Mouse (Mus musculus) intestine, embryonic 15.5 days (tissue): ENCODE measurements around the gene Trmt112. TPM values are rescaled to one million over a fixed set of nuclear protein-coding genes. Genes with fewer than 3 reads are reported as not detected.

Experiments
- ATAC-seq: fragments of 200-750 bp; cut with Nextera tagmentation; 2 replicates; pipeline ENCODE4 v1.8.0; 2017; ENCODE audit warnings: moderate TSS enrichment, moderate library complexity
- H3K27ac ChIP-seq: fragments of 300-500 bp; sonication (generic); 2 replicates; pipeline ENCODE4 v1.5.1; 2015; ENCODE audit warnings: mild to moderate bottlenecking, inconsistent platforms
- H3K27me3 ChIP-seq: fragments of 300-500 bp; sonication (generic); replicated peaks from 2 replicates; pipeline ENCODE4 v1.6.1; 2015; ENCODE audit warnings: inconsistent platforms
- H3K36me3 ChIP-seq: fragments of 300-500 bp; sonication (generic); 2 replicates; pipeline ENCODE4 v1.6.1; 2015; ENCODE audit warnings: inconsistent platforms
- H3K4me1 ChIP-seq: fragments of 300-500 bp; sonication (generic); replicated peaks from 2 replicates; pipeline ENCODE4 v1.6.1; 2015; ENCODE audit warnings: inconsistent platforms
- H3K4me2 ChIP-seq: fragments of 300-500 bp; sonication (generic); replicated peaks from 2 replicates; pipeline ENCODE4 v1.6.1; 2015; ENCODE audit warnings: mild to moderate bottlenecking, inconsistent platforms
- H3K4me3 ChIP-seq: fragments of 300-500 bp; sonication (generic); replicated peaks from 2 replicates; pipeline ENCODE4 v1.5.1; 2015; ENCODE audit warnings: inconsistent platforms
- H3K9ac ChIP-seq: fragments of 300-500 bp; sonication (generic); 2 replicates; pipeline ENCODE4 v1.6.1; 2015; ENCODE audit warnings: inconsistent platforms
- H3K9me3 ChIP-seq: fragments of 300-500 bp; sonication (generic); 2 replicates; pipeline ENCODE4 v1.6.1; 2016; ENCODE audit warnings: inconsistent platforms
- WGBS: fragments of 180-500 bp; shearing (Covaris S2); methylation state at CpG from one replicate; pipeline ENCODE4 v1.1.7; 2015; 5-methylcytosine and 5-hydroxymethylcytosine counted together
- polyA plus RNA-seq: library from polyadenylated mRNA; unstranded; fragments of >200 nt; fragmentation: Nextera tagmentation; extraction: Ambion mirVana; gene quantifications from 2 replicates; pipeline ENCODE4 v1.2.1, GENCODE M21; 2015

Trmt112 gene
- polyA plus RNA-seq, 1 experiment from 2014 or later: 124 TPM

- Histone ChIP-seq H3K4me2 (no peak overlapping the region), H3K36me3 (no peaks in the 10 kb centered on the region), H3K9ac (no peak overlapping the region), H3K4me3 (no peak overlapping the region), H3K27ac (no peak overlapping the region), H3K27me3 (no peaks in the 10 kb centered on the region), H3K9me3 (no peaks in the 10 kb centered on the region), H3K4me1 (peaks cover 22% of the 10 kb centered on the region)
- 91% methylated on average over 6 of the region's 6 CpGs for WGBS
- ATAC-seq: no peak
Observed at GRCm38 (mm10) chr19:6943709-6944108, 34.2 kb downstream of the Trmt112 start.

- no peak for ATAC-seq
- peaks cover 32% of the 10 kb centered on the region for H3K4me1 ChIP-seq
- H3K9ac ChIP-seq: no peak overlapping the region
- no peak overlapping the region for H3K27ac ChIP-seq
- H3K9me3 ChIP-seq: no peaks in the 10 kb centered on the region
- H3K4me2 ChIP-seq: no peak overlapping the region
- no peak overlapping the region for H3K4me3 ChIP-seq
- no peaks in the 10 kb centered on the region; the same call in 1 of the 2 replicates for H3K36me3 ChIP-seq
- WGBS: 56% methylated on average over 4 of the region's 4 CpGs
- no peaks in the 10 kb centered on the region for H3K27me3 ChIP-seq
Observed at GRCm38 (mm10) chr19:6947742-6948141, 38.2 kb downstream of the Trmt112 start.

- no peak overlapping the region for H3K4me3 ChIP-seq
- ATAC-seq: no peak
- no peaks in the 10 kb centered on the region for H3K27me3 ChIP-seq
- 83% methylated on average over 4 of the region's 4 CpGs for WGBS
- H3K9ac ChIP-seq: no peak overlapping the region
- H3K4me1 ChIP-seq: peaks cover 34% of the 10 kb centered on the region
- H3K27ac ChIP-seq: no peak overlapping the region
- H3K4me2 ChIP-seq: no peak overlapping the region
- H3K9me3 ChIP-seq: no peaks in the 10 kb centered on the region
- H3K36me3 ChIP-seq: no peaks in the 10 kb centered on the region; the same call in 1 of the 2 replicates
Observed at GRCm38 (mm10) chr19:6948186-6948585, 38.7 kb downstream of the Trmt112 start.

- Histone ChIP-seq H3K36me3 (peaks cover 6% of the 10 kb centered on the region), H3K27ac (peak overlapping the region; percentile 97), H3K4me3 (peak overlapping the region; percentile 55; the same call in 1 of the 2 replicates), H3K4me1 (peaks cover 36% of the 10 kb centered on the region), H3K27me3 (no peaks in the 10 kb centered on the region), H3K9ac (peak overlapping the region; percentile 31; the same call in 1 of the 2 replicates), H3K9me3 (no peaks in the 10 kb centered on the region), H3K4me2 (peak overlapping the region; percentile 88)
- ATAC-seq: no peak
- WGBS: 81% methylated on average over 5 of the region's 5 CpGs
Observed at GRCm38 (mm10) chr19:6949532-6949931, 40.0 kb downstream of the Trmt112 start.

- Histone ChIP-seq H3K9me3 (no peaks in the 10 kb centered on the region), H3K4me3 (peak overlapping the region; percentile 55), H3K27me3 (no peaks in the 10 kb centered on the region), H3K4me1 (peaks cover 36% of the 10 kb centered on the region), H3K9ac (peak overlapping the region; percentile 74; the same call in 1 of the 2 replicates), H3K4me2 (peak overlapping the region; percentile 88), H3K27ac (peak overlapping the region; percentile 97), H3K36me3 (peaks cover 11% of the 10 kb centered on the region)
- 50% methylated on average over 5 of the region's 5 CpGs for WGBS
- ATAC-seq: no peak
Observed at GRCm38 (mm10) chr19:6949951-6950350, 40.5 kb downstream of the Trmt112 start.

- Histone ChIP-seq H3K4me2 (peak overlapping the region; percentile 88), H3K4me1 (peaks cover 36% of the 10 kb centered on the region), H3K9ac (peak overlapping the region; percentile 74), H3K9me3 (no peaks in the 10 kb centered on the region), H3K4me3 (peak overlapping the region; percentile 55), H3K27me3 (no peaks in the 10 kb centered on the region), H3K27ac (peak overlapping the region; percentile 97), H3K36me3 (peaks cover 18% of the 10 kb centered on the region)
- ATAC-seq: peak; percentile 16
- WGBS: under 1% methylated on average over 28 of the region's 28 CpGs
Observed at GRCm38 (mm10) chr19:6950613-6951153, 41.2 kb downstream of the Trmt112 start.

- Histone ChIP-seq H3K4me2 (peak overlapping the region; percentile 88), H3K36me3 (peaks cover 22% of the 10 kb centered on the region), H3K9me3 (no peaks in the 10 kb centered on the region), H3K4me1 (peaks cover 36% of the 10 kb centered on the region), H3K27me3 (no peaks in the 10 kb centered on the region), H3K4me3 (peak overlapping the region; percentile 55), H3K9ac (peak overlapping the region; percentile 74), H3K27ac (peak overlapping the region; percentile 97)
- ATAC-seq: peak; percentile 78
- under 1% methylated on average over 35 of the region's 35 CpGs for WGBS
Observed at GRCm38 (mm10) chr19:6951381-6951968, 42.0 kb downstream of the Trmt112 start.

- Histone ChIP-seq H3K9ac (peak overlapping the region; percentile 68), H3K27ac (peak overlapping the region; percentile 97), H3K36me3 (peaks cover 28% of the 10 kb centered on the region), H3K9me3 (no peaks in the 10 kb centered on the region), H3K27me3 (no peaks in the 10 kb centered on the region), H3K4me2 (peak overlapping the region; percentile 88), H3K4me1 (peaks cover 36% of the 10 kb centered on the region), H3K4me3 (peak overlapping the region; percentile 55)
- ATAC-seq: peak; percentile 57
- WGBS: 1% methylated on average over 31 of the region's 31 CpGs
Observed at GRCm38 (mm10) chr19:6951994-6952711, 42.7 kb downstream of the Trmt112 start.

GRCm38 (mm10) chr19:6952712-6953037, 43.2 kb downstream of the Trmt112 start:
- H3K4me3 ChIP-seq: peak overlapping the region; percentile 55
- peak; percentile 7; the same call in 1 of the 2 replicates for ATAC-seq
- no peaks in the 10 kb centered on the region for H3K9me3 ChIP-seq
- H3K4me2 ChIP-seq: peak overlapping the region; percentile 88
- peak overlapping the region; percentile 68 for H3K9ac ChIP-seq
- H3K4me1 ChIP-seq: peaks cover 36% of the 10 kb centered on the region
- peaks cover 34% of the 10 kb centered on the region for H3K36me3 ChIP-seq
- no peaks in the 10 kb centered on the region for H3K27me3 ChIP-seq
- peak overlapping the region; percentile 97 for H3K27ac ChIP-seq
- WGBS: 8% methylated on average over 3 of the region's 3 CpGs

GRCm38 (mm10) chr19:6954046-6954445, 44.5 kb downstream of the Trmt112 start:
- ATAC-seq: no peak
- Histone ChIP-seq H3K36me3 (peaks cover 46% of the 10 kb centered on the region), H3K4me2 (0 out of 2 replicates have a peak overlapping the region, but pooled peaks have one; percentile 3), H3K4me1 (peaks cover 32% of the 10 kb centered on the region), H3K9me3 (no peaks in the 10 kb centered on the region), H3K27ac (peak overlapping the region; percentile 36; the same call in 1 of the 2 replicates), H3K9ac (no peak overlapping the region), H3K4me3 (no peak overlapping the region), H3K27me3 (no peaks in the 10 kb centered on the region)
- 45% methylated on average over 9 of the region's 9 CpGs for WGBS

- H3K4me2 ChIP-seq: no peak overlapping the region
- 77% methylated on average over 7 of the region's 7 CpGs for WGBS
- H3K9ac ChIP-seq: no peak overlapping the region
- ATAC-seq: no peak
- H3K4me3 ChIP-seq: no peak overlapping the region
- H3K27ac ChIP-seq: no peak overlapping the region
- no peaks in the 10 kb centered on the region for H3K27me3 ChIP-seq
- H3K36me3 ChIP-seq: peaks cover 60% of the 10 kb centered on the region
- H3K9me3 ChIP-seq: no peaks in the 10 kb centered on the region
- peaks cover 20% of the 10 kb centered on the region for H3K4me1 ChIP-seq
Observed at GRCm38 (mm10) chr19:6955424-6955823, 45.9 kb downstream of the Trmt112 start.

- H3K4me3 ChIP-seq: no peak overlapping the region
- no peak overlapping the region for H3K4me2 ChIP-seq
- 75% methylated on average over 10 of the region's 10 CpGs for WGBS
- H3K9ac ChIP-seq: no peak overlapping the region
- no peak overlapping the region for H3K27ac ChIP-seq
- no peak for ATAC-seq
- peaks cover 20% of the 10 kb centered on the region for H3K4me1 ChIP-seq
- H3K9me3 ChIP-seq: no peaks in the 10 kb centered on the region
- no peaks in the 10 kb centered on the region for H3K27me3 ChIP-seq
- peaks cover 64% of the 10 kb centered on the region for H3K36me3 ChIP-seq
Observed at GRCm38 (mm10) chr19:6956461-6956860, 47.0 kb downstream of the Trmt112 start.
